Mouse (Mus musculus) lung, postnatal 0 days (tissue): ENCODE measurements around the gene Arhgap24.

ENCODE experiments used
- CTCF ChIP-seq: IDR thresholded peaks from 2 replicates; pipeline ENCODE4 v1.5.1; 2016; ENCODE audit warnings: antibody characterized with exemption, mild to moderate bottlenecking
- EP300 ChIP-seq: IDR thresholded peaks from 2 replicates; pipeline ENCODE4 v1.6.1; 2016; ENCODE audit warnings: antibody characterized with exemption, mild to moderate bottlenecking, control low read depth

- TF ChIP-seq CTCF (no peak), EP300 (peak; percentile 26; the same call in 1 of the 2 replicates)
Observed at GRCm38 (mm10) chr5:102729476-102729875, 248.3 kb downstream of the Arhgap24 start.
